Comparison of ENCODE assay signal across 25 mouse cellular contexts in genomic region chr12:116196221-116196620, GRCm38 (mm10).
"Had no signal": no experiment of that assay in that cellular context is flagged by ENCODE, and none has a peak within 500 bp of the region (broad histone marks: within the 10 kb centered on the region; RNA-seq: fewer than 3 reads in every experiment).

No protein-coding gene starts in this region.

- H3K36me3 ChIP-seq: heart, embryonic 13.5 days; heart, embryonic 15.5 days; hindbrain, embryonic 12.5 days; intestine, embryonic 15.5 days; limb, embryonic 13.5 days; limb, embryonic 15.5 days; liver, embryonic 12.5 days had no signal

- DNase-seq: forebrain, postnatal 0 days; gastrocnemius, postnatal 14 days; gastrocnemius, postnatal 36 days; heart, adult 18-20 months; heart, postnatal 14 days; heart, postnatal 36 days; kidney, adult 18-20 months; kidney, adult 8-10 months; kidney, postnatal 10 days; kidney, postnatal 25 days; kidney, postnatal 4 days; left cerebral cortex, postnatal 4 days had no signal

- ATAC-seq: forebrain, postnatal 0 days; hindbrain, embryonic 16.5 days; inflammation-experienced regulatory T-cells, adult 6 months; intestine, embryonic 15.5 days; intestine, postnatal 0 days; liver, embryonic 12.5 days had no signal

- H3K27me3 ChIP-seq: heart, embryonic 13.5 days; heart, embryonic 15.5 days; hindbrain, embryonic 12.5 days; intestine, embryonic 15.5 days; limb, embryonic 13.5 days; limb, embryonic 15.5 days; liver, embryonic 12.5 days had no signal

- H3K9ac ChIP-seq: forebrain, postnatal 0 days; heart, embryonic 13.5 days; heart, embryonic 15.5 days; hindbrain, embryonic 12.5 days; hindbrain, embryonic 14.5 days; intestine, embryonic 15.5 days; limb, embryonic 13.5 days; limb, embryonic 15.5 days; liver, embryonic 12.5 days had no signal

- H3K4me3 ChIP-seq: heart, embryonic 13.5 days; heart, embryonic 15.5 days; hindbrain, embryonic 12.5 days; intestine, embryonic 15.5 days; layer of hippocampus, adult 2 months; limb, embryonic 13.5 days; limb, embryonic 15.5 days; liver, embryonic 12.5 days had no signal

- H3K9me3 ChIP-seq: heart, embryonic 13.5 days; heart, embryonic 15.5 days; hindbrain, embryonic 12.5 days; intestine, embryonic 15.5 days; limb, embryonic 13.5 days; limb, embryonic 15.5 days; liver, embryonic 12.5 days had no signal

- H3K4me1 ChIP-seq: heart, embryonic 13.5 days; heart, embryonic 15.5 days; hindbrain, embryonic 12.5 days; intestine, embryonic 15.5 days; limb, embryonic 13.5 days; limb, embryonic 15.5 days; liver, embryonic 12.5 days had no signal

- H3K27ac ChIP-seq: heart, embryonic 13.5 days; heart, embryonic 15.5 days; hindbrain, embryonic 12.5 days; hindbrain, embryonic 14.5 days; intestine, embryonic 15.5 days; layer of hippocampus, adult 2 months; limb, embryonic 13.5 days; limb, embryonic 15.5 days; liver, embryonic 12.5 days had no signal

- H3K4me2 ChIP-seq: heart, embryonic 11.5 days; heart, embryonic 13.5 days; heart, embryonic 15.5 days; hindbrain, embryonic 12.5 days; hindbrain, embryonic 14.5 days; intestine, embryonic 15.5 days; limb, embryonic 13.5 days; limb, embryonic 15.5 days; liver, embryonic 12.5 days had no signal
